Mouse (Mus musculus) 3T3-L1 (cell line): ENCODE results near the gene Rai14.

Source experiments
- DNase-seq: peaks from one replicate; pipeline ENCODE4 v3.0.0-alpha.2; 2015; ENCODE audit warnings: low read depth, low spot score

Gene Rai14

DNA sequence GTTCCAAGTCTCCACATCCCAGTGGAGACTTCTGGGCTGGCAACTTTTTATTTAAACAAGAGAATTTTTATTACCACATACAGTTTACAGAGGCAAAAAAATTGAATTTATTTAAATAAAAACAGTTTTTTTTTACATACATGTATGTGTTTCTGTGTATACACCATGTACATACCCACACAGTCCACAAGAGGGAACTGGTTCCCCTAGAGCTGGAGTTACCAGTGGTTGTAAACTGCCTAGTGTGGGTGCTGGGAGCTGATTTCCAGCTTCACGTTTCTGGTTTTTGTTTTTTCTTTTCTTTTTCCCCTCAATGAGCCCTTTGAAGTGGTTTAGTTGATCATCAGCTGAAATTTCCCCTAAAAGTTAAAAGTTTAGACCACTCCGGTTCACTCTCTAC lies 96.1 kb downstream of the Rai14 start:
- DNase-seq = peak; percentile 36

DNA sequence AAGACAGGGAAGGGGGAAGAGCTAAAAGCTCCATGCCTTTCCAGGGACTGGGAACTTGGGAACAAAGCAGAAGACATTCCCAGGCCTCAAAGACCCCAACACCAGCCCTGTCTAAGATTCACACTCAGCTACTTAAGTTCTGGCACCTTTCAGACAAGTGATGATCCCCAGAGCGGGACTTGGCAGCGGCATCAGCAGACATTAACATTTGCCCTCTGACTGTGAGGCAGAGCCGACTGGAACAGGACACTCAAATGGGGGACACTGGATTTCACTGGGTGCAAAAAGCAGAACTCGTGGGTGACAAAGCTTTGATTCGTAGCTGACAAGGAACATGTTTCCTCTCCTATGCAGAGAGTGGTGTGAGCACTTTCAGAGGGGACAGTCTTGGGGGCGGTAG lies 98.4 kb downstream of the Rai14 start:
- no peak for DNase-seq

DNA sequence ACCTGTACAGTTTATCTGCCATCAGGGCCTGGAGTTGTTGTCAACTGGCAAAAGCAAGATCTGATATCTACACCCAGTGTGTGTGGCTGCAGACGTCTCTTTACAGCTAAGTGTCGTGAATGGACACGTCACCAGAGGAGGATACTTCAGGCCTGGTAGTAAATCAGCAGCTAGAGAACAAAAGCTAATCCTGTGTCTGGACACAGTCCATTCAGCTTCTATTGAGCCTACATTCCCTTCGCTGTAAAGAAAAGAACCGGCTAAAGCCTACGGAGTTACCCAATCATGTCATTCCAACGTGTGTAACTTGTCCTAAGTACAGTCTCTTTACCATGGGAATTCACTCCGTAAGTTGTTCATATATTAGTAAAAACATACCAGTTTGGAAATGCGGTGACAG lies 103.4 kb downstream of the Rai14 start:
- DNase-seq = no peak

DNA sequence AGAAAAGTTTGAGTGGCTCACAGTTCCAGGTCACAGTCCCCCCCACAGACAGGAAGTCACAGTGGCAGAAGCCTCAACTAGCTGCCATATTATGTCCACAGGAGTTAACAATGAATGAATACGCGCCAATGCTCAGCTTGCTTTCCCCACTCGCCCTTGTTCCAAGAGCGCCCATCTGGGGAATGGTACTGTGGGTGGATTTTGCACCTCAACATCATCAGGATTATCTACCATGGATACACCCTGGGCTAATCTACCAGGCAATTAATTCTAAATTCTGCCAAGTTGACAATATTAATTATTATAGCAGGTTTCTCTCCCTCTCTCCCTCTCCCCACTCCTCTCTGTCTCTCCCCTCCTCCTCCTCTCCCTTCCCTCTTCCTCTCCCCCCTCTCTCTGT lies 105.3 kb downstream of the Rai14 start:
- no peak for DNase-seq

DNA sequence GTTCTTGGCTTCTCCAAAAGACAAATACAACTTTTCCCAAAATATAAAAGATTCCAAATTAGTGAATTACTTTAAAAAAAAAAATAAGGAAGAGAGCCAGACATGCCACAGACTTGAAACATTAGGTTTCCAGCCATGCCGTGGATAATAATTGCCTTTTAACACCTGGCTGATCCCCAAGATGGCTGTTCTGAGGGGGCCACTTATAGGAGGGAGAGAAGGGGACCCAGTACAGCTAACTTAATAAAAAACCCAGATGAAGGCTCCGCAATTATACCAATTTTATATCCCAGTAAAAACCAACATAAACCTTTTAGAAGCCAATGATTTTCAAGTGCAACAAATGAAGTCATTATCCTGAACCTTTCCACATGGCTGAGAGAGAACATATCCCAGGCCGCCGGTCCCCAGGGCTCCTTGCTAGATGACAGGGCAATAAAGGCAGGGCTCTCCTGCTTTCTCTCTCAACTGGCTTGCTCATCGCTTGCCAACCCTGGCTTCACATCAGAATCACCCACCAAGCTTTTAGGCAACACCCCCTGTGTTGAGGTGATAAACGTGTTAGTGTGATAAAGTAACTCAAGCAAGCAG lies 105.8 kb downstream of the Rai14 start:
- DNase-seq = no peak

DNA sequence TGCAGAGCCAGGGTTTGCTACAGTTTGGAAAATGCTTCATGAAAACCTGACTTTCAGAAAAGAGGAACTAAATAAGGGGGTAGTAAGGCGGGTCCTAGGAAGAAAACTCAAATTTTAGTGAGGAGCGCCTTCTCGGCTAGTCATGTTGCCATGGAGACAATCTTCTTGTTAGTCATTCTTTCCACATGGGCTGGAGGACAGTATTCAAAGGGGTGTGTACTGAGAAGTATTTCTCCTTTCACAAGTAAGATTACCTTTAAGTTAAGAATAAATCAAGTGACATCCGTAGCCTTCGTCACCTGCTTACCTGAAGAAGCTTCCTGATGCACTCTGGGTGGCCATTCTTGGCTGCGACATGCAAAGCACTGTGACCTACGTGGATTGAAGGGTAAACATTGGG lies 115.0 kb downstream of the Rai14 start:
- peak; percentile 56 for DNase-seq

DNA sequence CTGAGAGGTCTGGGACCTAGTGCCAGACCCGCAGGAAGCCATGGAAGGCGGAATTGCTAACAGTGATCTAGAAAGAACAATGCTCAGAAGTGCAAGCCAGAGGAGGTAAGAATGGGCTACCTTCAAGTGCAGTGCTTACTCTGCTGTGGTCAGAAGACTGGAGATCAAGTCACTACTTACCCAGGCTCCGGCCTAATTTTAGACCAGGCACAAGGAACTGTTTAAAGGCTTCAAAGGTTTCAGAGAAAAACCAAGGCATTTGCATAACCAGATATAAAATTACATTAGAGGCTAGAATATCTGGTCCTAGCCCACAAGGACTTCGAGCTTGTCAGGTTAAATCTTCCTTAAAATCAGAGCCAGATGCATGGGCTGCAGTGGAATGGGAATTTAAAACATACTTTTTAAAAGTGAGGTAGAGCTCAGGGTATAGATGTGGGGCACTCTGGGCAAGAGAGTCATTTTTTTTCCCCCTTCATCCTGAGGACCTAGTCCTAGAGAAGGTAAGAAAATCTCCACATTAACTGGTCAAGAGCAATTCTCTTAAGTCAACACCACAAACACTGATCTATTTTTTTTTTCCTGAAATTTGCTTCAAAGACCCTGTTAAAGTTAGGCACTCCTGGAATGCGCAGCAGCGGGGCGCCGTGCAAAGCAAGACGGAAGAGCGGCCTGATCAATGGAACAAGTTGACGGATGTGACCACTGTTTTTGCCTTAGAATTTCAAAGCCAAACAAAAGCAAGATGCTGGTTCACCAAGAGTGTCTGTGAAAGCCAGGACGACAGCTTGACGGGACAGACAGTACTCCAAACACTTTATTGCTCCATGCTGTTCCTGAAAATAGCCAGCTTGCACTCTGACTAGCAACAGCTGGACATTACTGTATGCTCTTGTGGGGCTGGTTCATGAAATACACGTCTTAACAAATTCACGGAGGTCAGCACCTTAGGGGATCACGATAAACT lies 115.9 kb downstream of the Rai14 start:
- peak; percentile 60 for DNase-seq

DNA sequence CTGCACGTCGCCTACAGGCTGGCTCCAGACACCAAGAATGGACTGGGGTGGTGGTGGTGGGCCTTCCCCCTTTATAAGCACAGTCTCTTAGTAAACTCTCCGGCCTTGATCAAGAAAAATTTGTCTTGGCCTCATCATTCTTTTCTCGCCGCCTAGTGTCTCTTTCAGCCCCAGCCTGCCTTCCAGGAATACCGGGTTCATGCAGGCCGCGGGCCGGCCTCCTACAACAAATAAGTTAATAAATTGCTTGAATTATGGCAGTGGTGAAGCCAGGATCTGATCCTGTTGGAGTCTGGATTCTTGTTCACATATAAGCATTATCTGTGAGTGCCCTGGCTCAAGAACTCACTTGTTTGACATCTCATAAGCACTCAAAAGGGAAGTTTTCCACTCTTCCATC lies 117.6 kb downstream of the Rai14 start:
- no peak for DNase-seq

DNA sequence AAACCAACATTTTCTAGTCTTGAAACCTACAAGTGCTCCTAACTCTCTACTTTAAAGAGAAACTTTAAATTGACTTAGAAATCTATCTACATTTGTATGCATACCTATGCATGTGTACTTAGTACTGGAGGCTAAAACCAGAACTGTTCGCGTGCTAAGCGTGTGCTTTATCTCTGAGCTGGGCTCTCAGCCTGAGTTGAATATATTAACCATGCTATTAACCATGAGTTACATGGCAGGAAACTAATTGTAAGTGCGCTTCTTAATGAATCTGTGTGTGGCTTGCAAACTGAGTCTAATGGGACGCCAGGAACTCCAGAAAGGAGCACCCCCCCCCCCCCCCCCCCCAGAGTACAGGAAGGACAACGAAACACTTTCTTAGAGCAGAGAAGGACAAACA lies 119.0 kb downstream of the Rai14 start:
- no peak for DNase-seq

DNA sequence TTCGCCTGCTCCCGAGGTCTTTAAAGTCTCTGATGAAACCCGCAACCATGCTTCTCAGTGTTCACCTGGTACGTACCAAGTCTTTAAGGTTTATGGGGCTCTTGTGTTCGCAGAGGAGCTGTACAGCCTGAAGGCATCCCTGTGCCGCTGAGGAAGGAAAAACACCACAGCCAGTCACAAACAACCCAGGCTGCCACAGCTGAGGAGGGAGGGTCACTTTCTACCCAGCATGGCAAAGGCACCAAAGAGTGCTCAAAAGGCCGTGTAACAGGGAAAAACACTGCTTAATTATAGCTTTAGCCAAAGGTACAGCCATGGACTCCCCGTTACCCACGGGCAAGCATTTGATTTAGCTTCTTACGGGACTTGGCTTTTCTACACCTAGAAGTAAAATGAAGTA lies 119.5 kb downstream of the Rai14 start:
- no peak for DNase-seq

DNA sequence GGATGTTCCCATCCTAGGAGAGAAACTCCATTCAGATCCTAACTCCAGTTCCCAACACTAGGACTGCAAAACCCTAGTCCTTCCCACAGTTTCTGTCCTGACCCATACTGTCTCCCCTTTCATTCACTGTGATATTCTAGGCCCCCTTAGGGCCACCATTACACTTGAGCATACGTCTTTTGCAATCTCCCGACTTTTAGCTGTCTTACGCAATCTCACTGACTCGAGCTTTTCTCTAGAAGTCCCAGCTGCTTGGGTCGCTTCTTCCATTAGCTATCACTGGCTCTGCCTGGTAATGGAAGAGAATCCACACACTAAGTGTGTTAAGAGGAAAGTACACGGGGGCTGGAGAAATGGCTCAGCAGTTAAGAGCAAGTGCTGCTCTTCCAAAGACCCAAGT lies 121.3 kb downstream of the Rai14 start:
- DNase-seq = peak; percentile 14

DNA sequence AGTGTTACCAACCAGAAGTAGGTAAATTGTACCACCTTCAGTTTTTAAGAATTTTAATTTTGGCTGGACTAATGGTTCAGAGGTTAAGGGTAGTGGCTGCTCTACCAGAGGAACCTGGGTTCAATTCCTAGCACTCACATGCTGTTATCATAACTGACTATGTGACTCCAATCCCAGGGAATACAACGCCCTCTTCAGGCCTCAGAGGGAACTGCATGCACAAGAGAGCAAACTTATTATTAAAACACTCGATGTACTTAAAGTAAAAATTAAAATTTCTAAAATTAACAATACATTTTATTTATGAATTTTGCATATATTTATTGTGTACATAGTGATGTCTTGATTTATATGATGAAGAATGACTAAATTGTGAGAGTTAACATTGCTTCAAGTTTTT lies 127.9 kb downstream of the Rai14 start:
- no peak for DNase-seq

DNA sequence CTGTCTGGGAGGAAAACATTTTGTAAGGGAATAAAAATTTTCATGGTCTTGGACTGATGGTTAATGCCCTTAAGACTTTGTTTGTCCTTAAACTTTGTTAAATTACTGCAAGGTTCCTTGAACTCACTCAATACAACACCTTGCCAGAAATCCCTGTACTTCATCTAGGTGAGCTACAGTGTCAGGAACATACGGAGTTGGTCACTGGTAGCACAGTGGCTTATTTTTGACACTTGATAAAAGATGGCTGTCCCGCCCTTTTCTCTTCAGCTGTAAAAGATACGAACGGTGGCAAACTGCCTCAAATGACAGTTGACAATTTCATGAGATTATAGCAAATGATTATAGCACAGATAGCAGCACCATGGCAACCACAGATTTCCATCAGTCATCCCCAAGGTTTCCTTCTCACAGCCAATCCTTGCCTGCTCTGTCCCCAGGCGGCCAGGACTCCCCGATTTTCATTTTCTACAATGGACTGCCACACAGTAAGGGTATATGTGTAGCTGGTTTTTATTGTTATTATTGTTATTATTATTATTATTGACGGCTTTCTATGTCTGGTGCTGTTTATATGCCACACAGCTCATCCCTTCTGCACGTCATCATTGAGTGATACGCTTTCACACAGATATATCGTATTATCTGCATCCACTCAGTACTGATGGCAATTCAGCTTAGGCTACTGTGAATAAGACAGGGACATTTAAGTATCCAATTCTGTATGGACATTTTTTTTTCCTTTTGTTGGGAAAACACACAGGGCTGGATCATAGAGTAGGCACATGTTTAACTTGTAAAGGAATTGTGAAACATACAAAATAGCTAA lies 129.9 kb downstream of the Rai14 start:
- no peak for DNase-seq

DNA sequence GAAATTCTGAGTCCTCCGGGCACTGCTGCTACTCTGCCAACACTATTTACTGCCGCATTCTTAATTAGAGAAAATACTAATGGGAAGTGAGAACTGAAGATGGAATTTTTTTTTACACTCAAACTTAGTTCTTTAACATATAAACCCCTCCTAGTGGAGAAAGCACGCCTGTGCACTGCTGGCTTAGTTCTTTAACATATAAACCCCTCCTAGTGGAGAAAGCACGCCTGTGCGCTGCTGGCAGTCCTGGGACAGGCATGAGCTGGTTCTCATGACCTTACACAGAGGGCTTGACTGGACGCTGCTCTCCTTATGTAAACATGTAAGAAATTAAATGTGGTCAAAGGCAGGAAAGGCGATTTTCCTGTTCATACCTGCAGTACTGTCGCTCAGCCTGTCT lies 131.0 kb downstream of the Rai14 start:
- peak; percentile 90 for DNase-seq

DNA sequence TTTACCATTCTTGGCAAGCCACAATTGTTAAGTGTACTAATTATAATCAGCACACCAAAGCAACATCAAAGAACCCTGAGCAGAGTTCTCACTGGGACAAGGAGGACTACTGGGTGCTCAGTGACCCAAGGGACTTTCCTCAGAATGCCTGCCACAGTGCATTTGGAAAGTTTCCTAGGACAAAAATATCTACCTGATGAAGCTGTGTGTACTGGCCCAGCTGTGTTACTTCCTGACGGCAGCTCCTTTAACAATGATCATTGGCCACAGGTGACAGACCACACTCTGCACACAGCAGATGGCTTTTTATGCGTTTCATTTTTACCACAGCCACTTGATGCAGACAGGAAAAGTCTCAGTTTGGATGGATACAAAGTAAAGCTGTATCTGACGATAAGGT lies 135.3 kb downstream of the Rai14 start:
- DNase-seq = no peak

DNA sequence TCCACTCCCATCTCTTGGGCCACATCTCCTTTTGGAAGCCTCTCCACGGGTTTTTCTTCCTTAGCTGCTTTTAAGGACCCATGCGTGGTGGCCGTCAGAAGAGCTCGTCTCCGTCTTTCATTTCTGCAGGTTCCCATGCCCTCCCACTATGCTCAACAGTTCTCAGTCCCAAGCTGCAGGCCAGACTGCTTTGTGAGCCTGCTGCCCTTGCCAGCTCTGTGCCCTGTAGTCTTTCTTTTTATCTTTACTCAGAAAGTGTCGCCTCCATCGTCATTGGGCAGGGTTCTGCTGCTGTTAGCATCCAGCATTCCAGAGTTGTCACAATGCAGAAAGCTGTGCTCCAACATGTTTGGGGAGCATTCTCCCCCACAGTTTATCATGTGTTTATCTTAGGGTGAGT lies 147.9 kb downstream of the Rai14 start:
- no peak for DNase-seq

DNA sequence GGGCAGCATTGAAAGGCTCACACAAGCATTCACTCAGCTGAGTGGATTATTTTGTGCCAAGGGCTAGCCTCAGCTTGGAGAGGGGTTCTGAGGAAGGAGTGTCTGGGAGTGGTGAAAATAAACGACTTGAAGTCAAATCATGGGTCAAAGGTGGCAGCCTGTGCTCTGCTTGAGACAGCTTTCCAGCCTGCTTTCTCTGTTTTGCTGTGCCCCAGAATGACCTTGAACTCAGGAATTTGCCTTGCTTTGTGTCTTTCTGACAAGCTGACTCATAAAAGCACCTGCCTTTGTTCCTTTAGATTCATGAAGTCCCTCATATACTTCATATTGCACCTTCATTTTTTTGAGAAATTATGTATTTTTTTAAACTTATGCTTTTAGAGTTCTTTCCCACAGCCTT lies 150.2 kb downstream of the Rai14 start:
- no peak for DNase-seq

DNA sequence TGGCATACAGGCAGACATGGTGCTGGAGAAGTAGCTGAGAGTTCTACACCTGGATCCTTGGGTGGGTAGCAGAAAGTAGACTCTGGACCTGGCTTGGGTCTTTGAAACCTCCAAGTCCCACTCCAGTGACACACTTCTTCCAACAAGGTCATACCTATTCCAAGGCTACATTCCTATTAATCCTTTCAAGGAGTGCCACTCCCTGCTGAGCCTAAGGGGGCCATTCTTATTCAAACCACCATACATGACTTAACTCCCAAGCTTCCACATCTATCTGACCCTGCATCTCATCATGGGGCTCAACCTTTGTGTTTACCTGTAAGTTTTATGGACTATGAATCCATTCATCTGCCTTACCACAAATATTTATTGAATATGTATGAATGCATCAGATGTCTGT lies 152.1 kb downstream of the Rai14 start:
- no peak for DNase-seq

DNA sequence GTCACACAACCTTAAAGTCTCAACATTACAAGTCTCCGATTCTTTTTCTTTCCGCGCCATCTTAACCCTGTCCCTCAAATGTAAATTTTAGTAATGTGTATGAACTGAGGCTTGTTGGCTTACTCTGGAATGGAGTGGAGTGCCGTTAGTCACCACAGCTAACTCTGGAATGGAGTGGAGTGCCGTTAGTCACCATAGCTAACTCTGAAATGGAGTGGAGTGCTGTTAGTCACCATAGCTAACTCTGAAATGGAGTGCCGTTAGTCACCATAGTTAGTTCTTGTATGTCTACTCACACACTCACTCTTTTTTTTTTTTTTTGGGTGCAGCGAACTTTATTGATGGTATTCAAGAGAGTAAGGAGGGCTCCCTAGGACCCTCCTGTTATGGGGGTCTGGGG lies 154.4 kb downstream of the Rai14 start:
- peak; percentile 91 for DNase-seq

DNA sequence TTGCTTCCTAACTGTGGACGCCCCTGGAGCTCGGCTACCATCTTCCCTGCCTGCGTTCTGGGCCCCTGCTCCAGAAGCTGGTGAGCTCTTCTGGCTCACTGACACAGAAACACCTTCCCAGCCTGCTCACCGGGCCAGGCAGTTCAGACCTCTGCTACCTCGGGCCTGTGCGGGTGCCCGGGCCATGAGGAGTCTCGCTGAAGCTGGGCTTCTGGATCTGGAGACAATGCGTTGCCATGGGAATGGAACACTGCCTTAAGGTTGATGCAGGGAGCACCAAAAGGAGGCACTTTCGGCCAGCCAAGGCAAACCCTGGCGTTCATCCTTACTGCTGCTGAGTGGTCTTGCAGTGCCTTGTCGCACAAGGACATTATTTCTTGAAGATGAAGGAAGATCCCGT lies 156.0 kb downstream of the Rai14 start, which contains the start of gene Ttc23l:
Gene Ttc23l (minus strand): TSS at position 204 of the 400 bp plus-strand sequence.
- DNase-seq = no peak

DNA sequence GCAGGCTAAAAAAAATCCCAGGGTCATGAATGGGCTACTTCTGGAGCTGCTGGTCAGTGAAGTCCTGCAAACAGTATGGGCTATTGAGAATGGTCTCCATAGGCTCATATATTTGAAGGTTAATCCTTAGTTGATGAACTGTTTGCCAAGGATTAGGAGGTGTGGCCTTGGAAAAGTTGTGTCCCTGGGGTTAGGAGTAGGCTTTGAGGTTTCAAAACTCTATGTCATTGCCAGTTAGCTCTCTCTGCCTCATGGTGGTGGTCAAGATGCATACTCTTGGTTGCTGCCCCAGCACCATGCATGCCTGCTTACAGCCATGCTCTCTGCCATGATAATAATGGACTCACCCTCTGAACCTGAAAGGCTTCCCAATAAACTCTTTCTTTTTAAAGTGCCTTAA lies 160.1 kb downstream of the Rai14 start:
- DNase-seq = peak; percentile 77
